Mouse (Mus musculus): Measurements from ENCODE around the gene Exoc3l.

- TF ChIP-seq CTCF (IDR thresholded peaks at IDR 0.05; ENCODE audit: extremely low read depth, insufficient read length, insufficient replicate concordance, low read depth, low read length) (no peak), POLR2A (IDR thresholded peaks at IDR 0.05; ENCODE audit: low read depth, low read length) (no peak)
Measured at GRCm38 (mm10) chr8:105270916-105271186, 25.1 kb downstream of the Exoc3l start.

Measured in small intestine, adult 2 months (tissue).